Mouse (Mus musculus): ENCODE measurements around the gene a. TPM values are rescaled to one million over a fixed set of nuclear protein-coding genes. Genes with fewer than 3 reads are reported as not detected.
"Not testable (repeated sequence)": the region's sequence is repeated elsewhere in the genome, so short reads cannot be mapped to it uniquely, and the experiment has no call there.

a gene
- polyA plus RNA-seq, 1 experiment from 2014 or later: 0.35 TPM

DNA sequence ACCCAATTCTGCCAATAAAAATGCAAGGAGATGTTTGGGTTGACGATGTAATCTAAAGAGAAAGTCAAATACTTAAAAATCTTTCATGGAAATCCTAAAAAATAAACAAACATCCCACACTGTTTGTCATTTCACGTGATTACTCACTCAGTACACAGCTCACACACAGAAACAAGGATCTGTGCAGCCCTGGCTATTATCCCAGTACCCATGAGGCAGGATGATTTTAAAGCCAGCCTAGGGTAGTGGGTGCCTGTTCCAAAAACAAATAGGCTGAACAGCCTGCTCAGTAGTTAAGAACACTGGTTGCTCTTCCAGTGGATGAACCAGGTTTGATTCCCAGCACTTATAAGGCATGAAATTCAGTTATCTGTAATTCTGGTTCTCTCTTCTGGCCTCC, 85.4 kb downstream of the a start:
- Histone ChIP-seq H3K9ac (replicated peaks; ENCODE audit: low read length) (no peak overlapping the region), H3K9me3 (ENCODE audit: low read length) (no peaks in the 10 kb centered on the region), H3K4me3 (ENCODE audit: low read length) (no peak overlapping the region), H3K27ac (ENCODE audit: low read length) (no peak overlapping the region), H3K4me2 (replicated peaks; ENCODE audit: low read depth, low read length) (no peak overlapping the region), H3K27me3 (ENCODE audit: insufficient read depth, low read length) (no peaks in the 10 kb centered on the region), H3K4me1 (ENCODE audit: insufficient read depth, low read length) (no peaks in the 10 kb centered on the region), H3K36me3 (ENCODE audit: insufficient read depth, low read length) (peaks cover 56% of the 10 kb centered on the region)
- no peak for ATAC-seq (ENCODE audit: low FRiP score, low TSS enrichment)
- 82% methylated on average over 2 of the region's 2 CpGs for WGBS

DNA sequence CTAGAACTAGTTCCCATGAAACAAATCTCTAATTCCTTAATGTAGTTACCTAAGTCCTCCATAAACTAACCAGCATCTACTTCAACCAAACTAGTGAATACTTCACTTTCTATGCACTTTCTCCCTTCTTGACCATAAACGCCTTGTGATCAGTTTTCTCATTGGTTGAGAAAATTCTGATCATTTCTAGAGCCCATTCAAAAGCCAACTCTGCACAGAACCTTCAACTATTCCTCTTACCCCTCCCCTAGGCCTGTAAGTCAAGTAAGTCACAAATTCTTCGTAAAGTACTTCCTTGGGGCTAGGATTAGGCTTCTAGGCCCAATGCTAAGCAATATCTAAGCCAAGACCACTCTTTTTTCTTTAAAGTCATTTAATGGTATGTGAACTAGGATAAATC, 100.4 kb downstream of the a start:
- peaks cover 11% of the 10 kb centered on the region for H3K36me3 ChIP-seq (ENCODE audit: insufficient read depth, low read length)
- peak overlapping the region; percentile 77 for H3K4me2 ChIP-seq (replicated peaks; ENCODE audit: low read depth, low read length)
- no peak for ATAC-seq (ENCODE audit: low FRiP score, low TSS enrichment)
- H3K9ac ChIP-seq (replicated peaks; ENCODE audit: low read length): peak overlapping the region; percentile 95
- no peaks in the 10 kb centered on the region for H3K9me3 ChIP-seq (ENCODE audit: low read length)
- peaks cover 6% of the 10 kb centered on the region for H3K4me1 ChIP-seq (ENCODE audit: insufficient read depth, low read length)
- WGBS: 6% methylated on average over 2 of the region's 2 CpGs
- peak overlapping the region; percentile 88 for H3K27ac ChIP-seq (ENCODE audit: low read length)
- no peaks in the 10 kb centered on the region for H3K27me3 ChIP-seq (ENCODE audit: insufficient read depth, low read length)
- peak overlapping the region; percentile 96 for H3K4me3 ChIP-seq (ENCODE audit: low read length)

DNA sequence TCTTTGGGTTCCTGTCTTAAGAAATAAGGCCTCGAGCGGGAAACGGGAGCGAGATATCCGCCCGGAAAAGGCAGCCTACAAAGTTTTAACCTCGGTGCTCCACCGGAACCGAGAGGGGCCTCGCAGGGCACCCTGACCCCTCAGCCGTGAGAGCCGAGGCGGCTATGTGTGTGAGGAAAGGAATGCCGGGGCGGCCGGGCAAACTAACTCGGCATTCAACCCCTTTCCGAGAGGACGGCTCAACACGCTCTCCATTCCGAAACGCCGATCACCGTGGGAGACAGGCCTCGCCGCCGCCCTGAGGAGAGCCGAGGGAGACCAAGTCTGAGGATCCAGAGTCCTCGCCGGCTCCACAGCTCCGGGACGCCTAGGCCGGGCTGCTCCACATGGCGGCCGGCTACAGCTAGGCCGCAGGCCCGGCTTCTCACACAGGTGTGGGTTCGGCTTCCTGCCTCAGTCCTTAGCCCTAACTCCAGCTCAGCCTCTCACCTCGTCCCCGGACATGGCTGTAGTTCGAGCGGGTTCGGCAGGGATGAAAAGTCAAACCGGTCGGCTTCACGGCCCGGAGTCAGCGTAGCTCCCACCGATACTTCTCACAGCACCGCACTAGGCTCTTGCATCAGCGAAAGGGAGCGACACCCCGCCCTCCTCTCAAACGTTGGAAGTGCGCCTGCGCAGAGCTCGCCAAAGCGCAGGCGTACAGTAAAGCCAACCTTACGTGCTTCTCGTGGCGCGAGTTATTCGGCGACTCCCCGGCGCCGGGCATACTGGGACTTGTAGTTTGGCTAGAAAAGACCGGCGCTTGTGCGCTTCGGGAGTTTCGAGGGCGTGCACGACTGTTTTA, 101.2 kb downstream of the a start, which contains the start of gene Eif2s2:
Gene Eif2s2 (minus strand): TSS at position 735 of the 844 bp plus-strand sequence.
- under 1% methylated on average over 75 of the region's 75 CpGs for WGBS

DNA sequence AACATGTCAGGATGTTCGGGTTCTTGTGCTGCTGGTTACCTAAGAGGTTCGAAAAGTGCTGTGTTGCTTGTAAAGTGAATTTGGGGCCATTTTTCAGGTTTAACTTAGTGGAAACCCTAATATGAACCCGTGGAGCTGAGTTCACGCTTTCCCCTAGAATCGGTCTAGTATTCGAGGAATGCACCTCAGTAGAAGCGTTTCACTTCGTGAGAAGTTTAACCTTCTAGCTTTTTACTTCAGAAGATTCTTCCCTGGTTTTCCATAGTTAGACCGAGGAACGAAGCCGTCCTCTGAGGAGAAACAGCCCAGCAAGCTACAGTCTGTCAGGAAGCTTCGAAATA, 101.8 kb downstream of the a start:
- Histone ChIP-seq H3K36me3 (ENCODE audit: insufficient read depth, low read length) (peaks cover 2% of the 10 kb centered on the region), H3K4me1 (ENCODE audit: insufficient read depth, low read length) (peaks cover 6% of the 10 kb centered on the region), H3K4me3 (ENCODE audit: low read length) (peak overlapping the region; percentile 96), H3K9me3 (ENCODE audit: low read length) (no peaks in the 10 kb centered on the region), H3K4me2 (replicated peaks; ENCODE audit: low read depth, low read length) (peak overlapping the region; percentile 82), H3K9ac (replicated peaks; ENCODE audit: low read length) (peak overlapping the region; percentile 54), H3K27me3 (ENCODE audit: insufficient read depth, low read length) (no peaks in the 10 kb centered on the region), H3K27ac (ENCODE audit: low read length) (no peak overlapping the region)
- WGBS: 8% methylated on average over 12 of the region's 12 CpGs
- ATAC-seq (ENCODE audit: low FRiP score, low TSS enrichment): peak; percentile 22

More for the DNA sequence above, 101.2 kb downstream of the a start, which contains the start of gene Eif2s2:
- H3K27ac ChIP-seq (ENCODE audit: low read length): peak within 1 kb of the TSS; percentile 88
- H3K27me3 ChIP-seq (ENCODE audit: insufficient read depth, low read length): no peaks in the 10 kb centered on the region
- peak within 1 kb of the TSS; percentile 95 for H3K9ac ChIP-seq (replicated peaks; ENCODE audit: low read length)
- peaks cover 6% of the 10 kb centered on the region for H3K4me1 ChIP-seq (ENCODE audit: insufficient read depth, low read length)
- peaks cover 5% of the 10 kb centered on the region for H3K36me3 ChIP-seq (ENCODE audit: insufficient read depth, low read length)
- H3K4me2 ChIP-seq (replicated peaks; ENCODE audit: low read depth, low read length): peak within 1 kb of the TSS; percentile 82
- peak within 1 kb of the TSS; percentile 96 for H3K4me3 ChIP-seq (ENCODE audit: low read length)
- H3K9me3 ChIP-seq (ENCODE audit: low read length): no peaks in the 10 kb centered on the region
- ATAC-seq (ENCODE audit: low FRiP score, low TSS enrichment): peak; percentile 98

DNA sequence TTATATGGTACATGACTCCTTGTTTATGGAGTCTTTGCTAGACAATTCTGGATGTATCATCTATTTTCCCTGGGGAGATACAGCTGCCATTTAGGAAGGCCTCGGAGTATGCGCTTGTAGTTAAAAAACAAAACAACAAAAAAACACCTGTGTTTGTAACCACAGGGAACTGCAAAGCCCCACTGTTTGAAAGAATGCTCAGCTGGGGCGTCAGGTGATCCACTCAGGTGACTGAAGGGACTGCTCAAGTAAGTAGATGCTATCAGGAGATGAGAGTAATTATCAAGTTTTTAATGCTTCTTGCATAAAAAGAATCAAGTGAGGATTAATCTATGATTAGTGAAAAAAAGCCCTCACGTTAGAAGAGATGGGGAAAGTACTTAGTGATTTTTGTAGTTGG, 102.3 kb downstream of the a start:
- 62% methylated on average over 4 of the region's 4 CpGs for WGBS
- Histone ChIP-seq H3K4me2 (replicated peaks; ENCODE audit: low read depth, low read length) (peak overlapping the region; percentile 82), H3K36me3 (ENCODE audit: insufficient read depth, low read length) (no peaks in the 10 kb centered on the region), H3K4me3 (ENCODE audit: low read length) (no peak overlapping the region), H3K9ac (replicated peaks; ENCODE audit: low read length) (no peak overlapping the region), H3K9me3 (ENCODE audit: low read length) (no peaks in the 10 kb centered on the region), H3K27ac (ENCODE audit: low read length) (no peak overlapping the region), H3K27me3 (ENCODE audit: insufficient read depth, low read length) (no peaks in the 10 kb centered on the region), H3K4me1 (ENCODE audit: insufficient read depth, low read length) (peaks cover 6% of the 10 kb centered on the region)
- no peak for ATAC-seq (ENCODE audit: low FRiP score, low TSS enrichment)

DNA sequence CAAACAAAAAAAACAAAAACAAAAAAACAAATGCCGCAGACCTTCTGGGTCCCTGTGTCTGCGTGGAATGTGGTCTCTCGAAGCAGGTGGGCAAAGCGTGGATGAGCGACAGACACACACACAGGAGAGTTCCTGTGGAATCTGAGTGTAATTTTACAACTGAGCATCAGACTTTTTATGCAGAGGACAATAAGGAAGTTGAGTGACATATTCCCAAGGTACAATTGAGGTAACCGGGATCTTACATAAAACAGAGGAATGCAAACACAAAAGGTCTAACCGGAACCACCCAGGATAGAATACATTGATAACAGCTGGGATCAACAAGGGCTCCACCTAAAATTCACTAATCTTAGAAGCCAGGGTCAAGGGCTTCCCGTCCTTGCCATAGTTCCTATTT, 107.8 kb downstream of the a start:
- 90% methylated on average over 8 of the region's 8 CpGs for WGBS
- ATAC-seq (ENCODE audit: low FRiP score, low TSS enrichment); H3K4me2 ChIP-seq (replicated peaks; ENCODE audit: low read depth, low read length); H3K4me1 ChIP-seq (ENCODE audit: insufficient read depth, low read length); H3K27ac ChIP-seq (ENCODE audit: low read length); H3K9ac ChIP-seq (replicated peaks; ENCODE audit: low read length); H3K4me3 ChIP-seq (ENCODE audit: low read length); H3K9me3 ChIP-seq (ENCODE audit: low read length); H3K27me3 ChIP-seq (ENCODE audit: insufficient read depth, low read length); H3K36me3 ChIP-seq (ENCODE audit: insufficient read depth, low read length): not testable (repeated sequence)

DNA sequence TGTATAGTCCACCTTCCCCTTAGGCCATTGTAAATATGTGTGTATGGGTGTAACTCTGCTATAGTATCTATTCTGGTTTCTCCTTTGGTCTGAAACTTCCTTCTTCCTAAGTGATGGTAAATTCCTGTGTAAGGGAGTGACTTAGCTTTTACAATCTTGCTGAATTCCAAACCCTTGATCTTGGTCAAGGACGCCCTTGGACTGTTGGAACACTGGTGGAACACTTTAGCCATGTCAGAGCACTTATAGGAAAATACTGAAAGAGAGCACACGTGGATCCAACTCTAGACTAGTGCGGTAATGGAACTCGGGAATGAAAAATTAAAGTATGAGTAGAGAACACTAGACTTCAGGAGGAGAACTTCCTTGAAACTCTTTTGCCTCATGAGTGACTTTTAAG, 108.2 kb downstream of the a start:
- H3K36me3 ChIP-seq (ENCODE audit: insufficient read depth, low read length); H3K4me3 ChIP-seq (ENCODE audit: low read length); H3K9me3 ChIP-seq (ENCODE audit: low read length); H3K4me1 ChIP-seq (ENCODE audit: insufficient read depth, low read length); H3K27ac ChIP-seq (ENCODE audit: low read length); ATAC-seq (ENCODE audit: low FRiP score, low TSS enrichment); H3K9ac ChIP-seq (replicated peaks; ENCODE audit: low read length); H3K27me3 ChIP-seq (ENCODE audit: insufficient read depth, low read length); H3K4me2 ChIP-seq (replicated peaks; ENCODE audit: low read depth, low read length): not testable (repeated sequence)
- WGBS: 80% methylated on average over 4 of the region's 4 CpGs

DNA sequence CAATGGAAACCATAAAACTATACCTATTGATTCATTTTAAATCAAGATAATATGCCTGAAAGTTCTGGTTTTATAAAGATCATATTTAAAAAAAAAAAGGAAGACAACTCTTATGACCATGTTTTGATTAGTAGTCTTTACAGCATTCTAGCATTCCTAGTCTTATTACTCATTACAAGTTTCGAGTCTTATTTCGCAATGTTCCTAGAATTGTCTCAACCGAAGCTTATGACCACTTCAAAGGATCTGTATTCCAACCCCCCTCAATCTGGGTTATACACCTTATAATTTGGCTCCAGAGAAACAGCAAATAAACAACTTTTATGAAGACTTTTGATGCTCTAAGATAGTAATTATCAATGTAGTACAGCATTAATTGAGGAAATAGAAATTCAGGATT, 110.9 kb downstream of the a start:
- Histone ChIP-seq H3K4me3 (ENCODE audit: low read length) (no peak overlapping the region), H3K4me2 (replicated peaks; ENCODE audit: low read depth, low read length) (no peak overlapping the region), H3K27ac (ENCODE audit: low read length) (no peak overlapping the region), H3K9me3 (ENCODE audit: low read length) (no peaks in the 10 kb centered on the region), H3K27me3 (ENCODE audit: insufficient read depth, low read length) (0 out of 2 replicates have a peak, but pooled peaks cover 2% of the 10 kb centered on the region), H3K9ac (replicated peaks; ENCODE audit: low read length) (no peak overlapping the region), H3K4me1 (ENCODE audit: insufficient read depth, low read length) (no peaks in the 10 kb centered on the region), H3K36me3 (ENCODE audit: insufficient read depth, low read length) (no peaks in the 10 kb centered on the region)
- 76% methylated on average over 3 of the region's 3 CpGs for WGBS
- ATAC-seq (ENCODE audit: low FRiP score, low TSS enrichment): no peak

DNA sequence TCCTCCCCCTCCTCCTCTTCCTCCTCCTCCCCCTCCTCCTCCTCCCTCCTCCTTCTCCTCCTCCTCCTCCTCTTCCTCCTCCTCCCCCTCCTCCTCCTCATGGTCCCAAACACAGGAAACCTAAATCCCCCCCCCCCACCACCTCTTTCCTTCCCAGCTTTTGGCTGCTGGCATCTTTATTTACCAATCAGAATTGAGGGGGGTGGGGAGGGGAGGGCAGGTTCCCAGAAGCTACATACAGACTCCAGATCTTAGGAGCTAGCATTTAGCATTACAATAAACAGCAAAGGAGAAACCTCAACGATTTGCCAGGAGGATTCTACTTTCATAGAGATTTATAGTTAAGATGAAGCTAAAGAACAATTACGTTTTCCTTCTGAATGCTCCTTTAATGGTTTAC, 114.6 kb downstream of the a start:
- H3K36me3 ChIP-seq (ENCODE audit: insufficient read depth, low read length): no peaks in the 10 kb centered on the region
- 42% methylated on average over 2 of the region's 2 CpGs for WGBS
- H3K4me2 ChIP-seq (replicated peaks; ENCODE audit: low read depth, low read length): no peak overlapping the region

DNA sequence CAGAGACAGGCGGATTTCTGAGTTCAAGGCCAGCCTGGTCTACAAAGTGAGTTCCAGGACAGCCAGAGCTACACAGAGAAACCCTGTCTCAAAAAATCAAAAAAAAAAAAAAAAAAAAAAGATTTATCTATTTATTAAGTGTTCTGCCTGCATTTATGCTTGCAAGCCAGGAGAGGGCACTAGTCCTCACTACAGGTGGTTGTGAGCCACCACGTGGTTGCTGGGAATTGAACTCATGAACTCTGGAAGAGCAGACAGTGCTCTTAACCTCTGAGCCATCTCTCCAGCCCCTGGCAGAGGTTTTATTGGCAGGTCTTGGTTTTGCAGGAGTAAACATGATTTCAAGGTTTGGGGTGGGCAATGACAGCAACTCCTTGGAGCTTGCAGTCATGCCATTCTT, 117.0 kb downstream of the a start:
- not testable (repeated sequence) for H3K27ac ChIP-seq (ENCODE audit: low read length); H3K4me2 ChIP-seq (replicated peaks; ENCODE audit: low read depth, low read length); H3K4me1 ChIP-seq (ENCODE audit: insufficient read depth, low read length); H3K36me3 ChIP-seq (ENCODE audit: insufficient read depth, low read length); H3K27me3 ChIP-seq (ENCODE audit: insufficient read depth, low read length); H3K9ac ChIP-seq (replicated peaks; ENCODE audit: low read length); ATAC-seq (ENCODE audit: low FRiP score, low TSS enrichment); H3K4me3 ChIP-seq (ENCODE audit: low read length); H3K9me3 ChIP-seq (ENCODE audit: low read length)
- WGBS: 62% methylated on average over 2 of the region's 2 CpGs

More for the DNA sequence above, 114.6 kb downstream of the a start:
- H3K27ac ChIP-seq (ENCODE audit: low read length): no peak overlapping the region
- H3K4me1 ChIP-seq (ENCODE audit: insufficient read depth, low read length): no peaks in the 10 kb centered on the region
- H3K9ac ChIP-seq (replicated peaks; ENCODE audit: low read length): no peak overlapping the region
- ATAC-seq (ENCODE audit: low FRiP score, low TSS enrichment): no peak
- H3K9me3 ChIP-seq (ENCODE audit: low read length): no peaks in the 10 kb centered on the region
- H3K4me3 ChIP-seq (ENCODE audit: low read length): no peak overlapping the region
- H3K27me3 ChIP-seq (ENCODE audit: insufficient read depth, low read length): 0 out of 2 replicates have a peak, but pooled peaks cover 2% of the 10 kb centered on the region

Data from kidney, embryonic 16.5 days (tissue).